Mouse (Mus musculus) brown adipose tissue, adult 24 weeks (tissue): ENCODE data around the gene Fam161a. TPM values are rescaled to one million over a fixed set of nuclear protein-coding genes. Genes with fewer than 3 reads are reported as not detected.

Experiments used
- H3K27ac ChIP-seq: fragments of 200-500 bp; replicated peaks from 2 replicates; pipeline ENCODE4 v1.5.1; 2012; ENCODE audit warnings: low read depth, mild to moderate bottlenecking, low read length
- H3K4me1 ChIP-seq: fragments of 200-500 bp; 2 replicates; pipeline ENCODE4 v1.6.1; 2012; ENCODE audit warnings: low read length, mixed read lengths; ENCODE audit not compliant: control insufficient read depth, insufficient read depth, insufficient read length
- H3K4me3 ChIP-seq: fragments of 200-500 bp; 2 replicates; pipeline ENCODE4 v1.5.1; 2012; ENCODE audit warnings: low read depth, mild to moderate bottlenecking, low read length, moderate library complexity; ENCODE audit not compliant: insufficient read depth
- polyA plus RNA-seq: library from polyadenylated mRNA; stranded (reverse); fragments of >200 nt; gene quantifications from 2 replicates; pipeline ENCODE4 v1.2.4, GENCODE M21; 2012; ENCODE audit not compliant: missing spikeins, insufficient read depth, insufficient read length

The Fam161a gene
- polyA plus RNA-seq, 1 experiment = 5.5 TPM

- H3K27ac ChIP-seq = no peak overlapping the region
- no peak overlapping the region for H3K4me3 ChIP-seq
These were observed 5.8 kb downstream of the Fam161a start for GRCm38 (mm10) chr11:23013096-23013495.

GRCm38 (mm10) chr11:23013580-23014294 is 6.4 kb downstream of the Fam161a start:
- Histone ChIP-seq H3K4me1 (no peaks in the 10 kb centered on the region), H3K4me3 (no peak overlapping the region), H3K27ac (no peak overlapping the region)

More at GRCm38 (mm10) chr11:23013096-23013495, 5.8 kb downstream of the Fam161a start:
- H3K4me1 ChIP-seq = no peaks in the 10 kb centered on the region

GRCm38 (mm10) chr11:23014996-23015395 is 7.7 kb downstream of the Fam161a start:
- Histone ChIP-seq H3K4me3 (no peak overlapping the region), H3K27ac (no peak overlapping the region), H3K4me1 (no peaks in the 10 kb centered on the region)

GRCm38 (mm10) chr11:23017943-23018342 is 10.6 kb downstream of the Fam161a start:
- no peak overlapping the region for H3K27ac ChIP-seq
- H3K4me3 ChIP-seq = no peak overlapping the region
- no peaks in the 10 kb centered on the region for H3K4me1 ChIP-seq

- Histone ChIP-seq H3K4me3 (peak overlapping the region; percentile 31; the same call in 1 of the 2 replicates), H3K27ac (0 out of 2 replicates have a peak overlapping the region, but pooled peaks have one; percentile 8), H3K4me1 (no peaks in the 10 kb centered on the region)
These were observed 12.9 kb downstream of the Fam161a start for GRCm38 (mm10) chr11:23020116-23020770.

GRCm38 (mm10) chr11:23020841-23021240 is 13.5 kb downstream of the Fam161a start:
- Histone ChIP-seq H3K4me3 (peak overlapping the region; percentile 31), H3K27ac (no peak overlapping the region), H3K4me1 (no peaks in the 10 kb centered on the region)

- no peak overlapping the region for H3K4me3 ChIP-seq
- H3K4me1 ChIP-seq = no peaks in the 10 kb centered on the region
- H3K27ac ChIP-seq = no peak overlapping the region
These were observed 15.8 kb downstream of the Fam161a start for GRCm38 (mm10) chr11:23023155-23023554.

- Histone ChIP-seq H3K27ac (no peak overlapping the region), H3K4me1 (no peaks in the 10 kb centered on the region), H3K4me3 (no peak overlapping the region)
These were observed 16.8 kb downstream of the Fam161a start for GRCm38 (mm10) chr11:23024169-23024568.

- Histone ChIP-seq H3K27ac (no peak overlapping the region), H3K4me1 (no peaks in the 10 kb centered on the region), H3K4me3 (no peak overlapping the region)
These were observed 21.6 kb downstream of the Fam161a start for GRCm38 (mm10) chr11:23028957-23029356.

- H3K27ac ChIP-seq = no peak overlapping the region
- H3K4me1 ChIP-seq = no peaks in the 10 kb centered on the region
- H3K4me3 ChIP-seq = no peak overlapping the region
These were observed 22.1 kb downstream of the Fam161a start for GRCm38 (mm10) chr11:23029399-23029798.

GRCm38 (mm10) chr11:23047252-23047651 is 39.9 kb downstream of the Fam161a start:
- Histone ChIP-seq H3K4me3 (no peak overlapping the region), H3K4me1 (peaks cover 5% of the 10 kb centered on the region; the same call in 1 of the 2 replicates), H3K27ac (no peak overlapping the region)

GRCm38 (mm10) chr11:23047663-23048582 is 40.6 kb downstream of the Fam161a start:
- Histone ChIP-seq H3K4me3 (peak overlapping the region; percentile 27), H3K4me1 (peaks cover 7% of the 10 kb centered on the region; the same call in 1 of the 2 replicates), H3K27ac (no peak overlapping the region)

GRCm38 (mm10) chr11:23049642-23050041 is 42.3 kb downstream of the Fam161a start:
- no peak overlapping the region for H3K27ac ChIP-seq
- H3K4me1 ChIP-seq = peaks cover 7% of the 10 kb centered on the region; the same call in 1 of the 2 replicates
- H3K4me3 ChIP-seq = no peak overlapping the region

GRCm38 (mm10) chr11:23052353-23052752 is 45.0 kb downstream of the Fam161a start:
- no peak overlapping the region for H3K27ac ChIP-seq
- H3K4me3 ChIP-seq = no peak overlapping the region
- peaks cover 5% of the 10 kb centered on the region; the same call in 1 of the 2 replicates for H3K4me1 ChIP-seq

- Histone ChIP-seq H3K4me3 (no peak overlapping the region), H3K4me1 (peaks cover 4% of the 10 kb centered on the region; the same call in 1 of the 2 replicates), H3K27ac (peak overlapping the region; percentile 55)
These were observed 55.8 kb downstream of the Fam161a start for GRCm38 (mm10) chr11:23063153-23063552.
